Mouse (Mus musculus) ovary, postnatal 36 days (tissue): ENCODE results near the gene Myod1.

Experiments
- DNase-seq: peaks from one replicate; pipeline ENCODE4 v3.0.0; 2022; ENCODE audit warnings: low spot score, mixed read lengths

The Myod1 gene

GRCm38 (mm10) chr7:46417467-46417866, 41.2 kb downstream of the Myod1 start:
- DNase-seq: no peak

- DNase-seq: no peak
These were observed 41.9 kb downstream of the Myod1 start for GRCm38 (mm10) chr7:46418102-46418622.

- no peak for DNase-seq
These were observed 45.3 kb downstream of the Myod1 start for GRCm38 (mm10) chr7:46421535-46421934.

GRCm38 (mm10) chr7:46422052-46422763, 45.9 kb downstream of the Myod1 start:
- DNase-seq: no peak

- DNase-seq: peak; percentile 40
These were observed 46.6 kb downstream of the Myod1 start for GRCm38 (mm10) chr7:46422764-46423412.

- no peak for DNase-seq
These were observed 47.7 kb downstream of the Myod1 start for GRCm38 (mm10) chr7:46423951-46424350.

GRCm38 (mm10) chr7:46425012-46425411, 48.7 kb downstream of the Myod1 start:
- DNase-seq: no peak
